Mouse (Mus musculus) spleen, adult 2 months (tissue): ENCODE data around the gene Dnajc17. TPM values are rescaled to one million over a fixed set of nuclear protein-coding genes. Genes with fewer than 3 reads are reported as not detected.

Experiments
- DNase-seq, 2 experiments: peaks; one replicate each; pipeline versions ENCODE4 v3.0.0 to v3.0.0-alpha.2; 2012 to 2021; ENCODE audit warnings: low spot score in 2 of 2, low read depth in 1 of 2
- H3K27ac ChIP-seq: fragments of 200-500 bp; 2 replicates; pipeline ENCODE4 v1.5.1; 2012; ENCODE audit warnings: low read length, inconsistent platforms; ENCODE audit not compliant: insufficient read depth
- H3K27me3 ChIP-seq: fragments of 200-500 bp; 2 replicates; pipeline ENCODE4 v1.6.1; 2012; ENCODE audit warnings: mild to moderate bottlenecking, moderate library complexity, low read length, inconsistent platforms; ENCODE audit not compliant: control insufficient read depth, insufficient read depth
- H3K36me3 ChIP-seq: fragments of 200-500 bp; 2 replicates; pipeline ENCODE4 v1.6.1; 2012; ENCODE audit warnings: mild to moderate bottlenecking, low read length, inconsistent platforms; ENCODE audit not compliant: control insufficient read depth, insufficient read depth
- H3K4me1 ChIP-seq: fragments of 200-500 bp; 2 replicates; pipeline ENCODE4 v1.6.1; 2011; ENCODE audit warnings: inconsistent platforms; ENCODE audit not compliant: control insufficient read depth, insufficient read depth, insufficient read length
- H3K4me3 ChIP-seq: fragments of 200-500 bp; 2 replicates; pipeline ENCODE4 v1.5.1; 2011; ENCODE audit warnings: mild to moderate bottlenecking, inconsistent platforms; ENCODE audit not compliant: insufficient read depth, insufficient read length; ENCODE audit errors: extremely low read depth
- CTCF ChIP-seq: fragments of 200-500 bp; IDR thresholded peaks from 2 replicates; pipeline ENCODE4 v1.5.1; 2011; ENCODE audit warnings: mild to moderate bottlenecking, inconsistent platforms; ENCODE audit not compliant: insufficient read depth, insufficient read length, insufficient replicate concordance; ENCODE audit errors: extremely low read depth
- POLR2A ChIP-seq: fragments of 200-500 bp; IDR thresholded peaks from 2 replicates; pipeline ENCODE4 v1.6.1; 2011; ENCODE audit warnings: low read depth, low read length, inconsistent platforms
- WGBS: fragments of 180-500 bp; shearing (Covaris S2); methylation state at CpG from one replicate; pipeline ENCODE4 v1.1.7; 2018; 5-methylcytosine and 5-hydroxymethylcytosine counted together
- polyA plus RNA-seq: library from polyadenylated mRNA; depleted of rRNA; stranded (reverse); fragments of >200 nt; gene quantifications from 2 replicates; pipeline ENCODE4 v1.2.3, GENCODE M21; 2012

Dnajc17 gene
- polyA plus RNA-seq, 1 experiment = 2.9 TPM

DNA sequence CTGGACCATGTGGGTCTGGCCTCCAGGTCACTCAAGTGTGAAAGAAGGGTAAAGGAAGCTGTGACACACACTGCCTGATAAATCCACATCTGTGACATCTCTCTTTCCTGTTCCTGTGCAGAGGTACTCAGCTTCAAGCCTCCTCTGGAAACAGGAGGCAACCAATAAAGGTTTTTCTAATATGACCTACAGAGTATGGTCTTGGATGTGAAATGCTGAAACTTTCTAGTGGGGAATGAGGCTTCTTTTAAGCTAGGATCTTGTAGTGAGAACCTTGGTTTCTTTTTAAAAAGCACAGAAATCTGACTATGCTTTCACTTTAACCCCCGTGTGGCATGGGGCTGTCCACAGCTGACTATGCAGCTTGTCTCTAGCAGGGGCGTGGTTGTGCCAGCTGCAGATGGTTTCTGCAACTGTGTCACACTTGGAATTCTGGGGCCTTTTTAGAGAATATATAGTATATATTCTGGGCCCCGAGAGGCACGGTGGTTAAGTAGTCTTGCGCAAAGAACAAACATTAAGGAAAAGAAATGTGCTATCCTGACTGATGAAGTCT, 31.1 kb downstream of the Dnajc17 start:
- peaks cover 3% of the 10 kb centered on the region; the same call in 1 of the 2 replicates for H3K4me1 ChIP-seq
- DNase-seq = no peak
- no peak overlapping the region for H3K27ac ChIP-seq
- peaks cover 8% of the 10 kb centered on the region; the same call in 1 of the 2 replicates for H3K36me3 ChIP-seq
- H3K27me3 ChIP-seq = no peaks in the 10 kb centered on the region
- TF ChIP-seq CTCF (no peak), POLR2A (no peak)
- no peak overlapping the region for H3K4me3 ChIP-seq
- 46% methylated on average over 5 of the region's 5 CpGs for WGBS

DNA sequence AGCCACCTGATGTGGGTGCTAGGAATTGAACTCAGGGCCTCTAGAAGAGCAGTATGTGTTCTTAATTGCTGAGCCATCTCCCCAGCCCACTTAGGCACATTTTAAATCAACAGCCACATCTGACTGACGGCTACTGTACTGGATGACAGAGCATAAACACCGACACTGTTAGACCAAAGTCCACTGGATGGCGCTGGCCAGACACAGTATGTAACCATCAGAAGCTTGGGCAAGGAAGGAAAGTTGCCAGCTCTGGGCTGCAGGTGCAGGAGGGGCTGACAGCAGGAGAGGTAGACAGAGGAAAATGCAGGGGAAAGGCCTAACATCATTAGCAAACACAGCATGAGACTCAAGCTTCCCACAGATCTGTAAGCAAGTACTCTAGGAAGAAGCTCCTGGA, 31.8 kb downstream of the Dnajc17 start:
- Histone ChIP-seq H3K27ac (no peak overlapping the region), H3K36me3 (peaks cover 8% of the 10 kb centered on the region; the same call in 1 of the 2 replicates), H3K4me1 (peaks cover 3% of the 10 kb centered on the region; the same call in 1 of the 2 replicates), H3K4me3 (no peak overlapping the region), H3K27me3 (no peaks in the 10 kb centered on the region)
- 80% methylated on average over 3 of the region's 3 CpGs for WGBS
- TF ChIP-seq CTCF = no peak
- no peak for TF ChIP-seq POLR2A
- no peak for DNase-seq

DNA sequence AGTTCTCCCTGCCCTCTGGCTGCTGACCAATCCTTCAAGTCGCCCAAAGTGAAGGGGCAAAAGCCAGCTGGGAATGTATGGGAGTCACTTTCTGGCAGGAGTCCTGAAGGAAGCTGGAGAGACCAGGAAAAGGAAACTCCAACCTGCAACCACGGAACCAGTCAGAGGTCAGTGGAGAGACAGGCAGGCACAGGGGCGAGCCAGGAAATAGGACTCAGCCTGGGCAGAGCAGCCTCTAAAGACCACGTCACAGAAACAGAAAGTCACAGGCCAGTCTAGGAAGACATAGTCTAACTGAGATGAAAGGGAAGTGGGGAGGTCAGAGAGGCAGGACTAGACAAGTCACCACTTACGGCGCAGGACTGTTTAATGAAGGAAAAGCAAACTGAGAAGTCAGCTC, 33.0 kb downstream of the Dnajc17 start:
- H3K27me3 ChIP-seq = no peaks in the 10 kb centered on the region
- no peak for DNase-seq
- no peak for TF ChIP-seq CTCF
- no peak for TF ChIP-seq POLR2A
- H3K36me3 ChIP-seq = peaks cover 7% of the 10 kb centered on the region; the same call in 1 of the 2 replicates
- peaks cover 3% of the 10 kb centered on the region; the same call in 1 of the 2 replicates for H3K4me1 ChIP-seq
- H3K4me3 ChIP-seq = no peak overlapping the region
- H3K27ac ChIP-seq = no peak overlapping the region
- 77% methylated on average over 6 of the region's 6 CpGs for WGBS

DNA sequence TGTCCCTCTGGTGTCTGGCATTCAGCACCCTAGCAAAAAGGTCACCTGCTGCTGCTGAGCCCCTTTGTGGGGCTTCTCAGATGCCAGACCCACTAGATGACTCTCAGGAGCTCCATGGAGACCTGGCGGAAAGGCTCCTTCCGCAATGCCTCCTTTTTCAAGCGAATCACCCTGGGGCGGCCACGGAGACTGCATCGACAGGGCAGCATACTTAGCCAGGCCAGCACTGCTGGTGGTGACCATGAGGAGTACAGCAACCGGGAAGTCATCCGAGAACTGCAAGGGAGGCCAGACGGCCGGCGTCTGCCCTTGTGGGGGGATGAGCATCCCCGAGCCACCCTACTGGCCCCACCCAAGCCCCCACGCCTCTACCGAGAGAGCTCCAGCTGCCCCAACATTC, 33.7 kb downstream of the Dnajc17 start:
- DNase-seq = no peak
- Histone ChIP-seq H3K36me3 (peaks cover 5% of the 10 kb centered on the region; the same call in 1 of the 2 replicates), H3K4me3 (no peak overlapping the region), H3K27ac (no peak overlapping the region), H3K4me1 (peaks cover 3% of the 10 kb centered on the region; the same call in 1 of the 2 replicates), H3K27me3 (no peaks in the 10 kb centered on the region)
- 93% methylated on average over 14 of the region's 14 CpGs for WGBS
- TF ChIP-seq POLR2A (no peak), CTCF (no peak)

DNA sequence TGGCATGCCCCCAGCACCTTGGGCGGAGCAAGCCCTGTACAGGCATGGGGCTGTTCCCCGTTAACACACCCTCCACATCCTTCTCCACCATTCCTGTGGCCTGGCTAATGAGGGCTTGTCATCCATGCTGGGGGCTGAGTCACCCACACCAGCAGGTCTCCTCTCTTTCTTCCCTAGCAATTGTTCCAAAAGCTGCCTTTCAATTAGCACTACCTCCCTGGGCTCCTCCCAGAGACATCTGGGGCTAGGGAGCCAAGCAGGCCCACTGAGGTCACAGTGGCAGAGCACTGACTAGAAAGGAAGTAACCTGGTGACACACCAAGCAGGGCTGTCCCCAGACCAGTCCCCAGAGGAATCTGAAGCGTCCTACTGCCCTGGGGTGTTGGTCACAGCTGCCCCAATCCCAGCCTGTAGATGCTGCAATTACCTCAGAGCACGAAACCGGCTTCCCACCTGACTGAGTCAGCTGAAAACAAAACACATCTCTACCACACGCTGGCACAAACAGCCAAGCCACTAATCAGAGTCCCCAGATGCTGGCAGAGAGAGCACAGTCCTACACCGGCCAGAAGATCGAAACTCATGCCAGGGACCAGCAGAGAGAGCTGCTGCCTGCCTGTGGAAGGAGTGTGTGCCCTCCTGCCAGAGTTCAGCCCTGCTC, 34.5 kb downstream of the Dnajc17 start, which contains the start of gene Gm14137:
Gene Gm14137, plus strand, starts transcription at position 519 of the 661 bp plus-strand sequence.
- H3K27me3 ChIP-seq = no peaks in the 10 kb centered on the region
- DNase-seq = peak; percentile 15 to 17
- H3K4me1 ChIP-seq = peaks cover 3% of the 10 kb centered on the region; the same call in 1 of the 2 replicates
- no peak within 1 kb of the TSS for H3K27ac ChIP-seq
- TF ChIP-seq CTCF = no peak
- TF ChIP-seq POLR2A = no peak
- WGBS = 56% methylated on average over 8 of the region's 8 CpGs
- H3K36me3 ChIP-seq = peaks cover under 1% of the 10 kb centered on the region; the same call in 1 of the 2 replicates
- H3K4me3 ChIP-seq = no peak within 1 kb of the TSS

DNA sequence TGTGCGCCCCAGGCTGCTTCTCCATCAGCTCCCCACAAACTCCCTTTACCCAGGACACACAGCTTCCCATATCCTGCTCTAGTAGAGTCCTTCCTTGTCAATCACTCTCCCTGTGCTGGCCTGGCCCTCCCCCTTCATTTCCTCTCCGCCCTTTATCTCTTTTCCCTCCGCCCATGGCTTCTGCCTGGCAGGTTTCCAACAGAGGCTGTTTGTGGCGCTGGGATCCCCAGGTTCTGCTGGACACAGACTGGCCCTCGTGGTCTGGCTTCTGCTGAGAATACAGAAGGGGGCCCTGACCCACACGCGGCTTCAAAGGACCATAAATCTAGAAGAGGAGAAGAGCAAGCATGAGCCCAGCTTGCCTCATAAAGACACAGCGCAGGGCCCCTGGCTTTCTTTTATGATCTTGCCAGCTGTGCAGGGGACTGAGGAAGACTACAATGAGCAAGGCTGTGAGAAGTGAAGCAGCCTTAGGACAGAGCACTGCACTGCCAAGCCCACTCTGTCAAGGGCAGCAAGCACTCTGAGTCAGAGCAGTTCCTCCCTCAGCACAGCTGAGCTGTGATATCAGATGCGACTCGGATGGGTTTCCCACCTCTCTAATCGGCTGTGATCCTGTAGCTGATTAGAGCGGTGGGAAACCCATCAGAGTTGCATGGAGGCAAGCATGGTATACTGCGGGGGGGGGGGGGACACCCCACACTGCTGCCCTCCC, 35.6 kb downstream of the Dnajc17 start:
- Histone ChIP-seq H3K36me3 (no peaks in the 10 kb centered on the region), H3K4me3 (no peak overlapping the region), H3K4me1 (peaks cover 3% of the 10 kb centered on the region; the same call in 1 of the 2 replicates), H3K27ac (no peak overlapping the region), H3K27me3 (no peaks in the 10 kb centered on the region)
- DNase-seq = no peak
- TF ChIP-seq CTCF (no peak), POLR2A (no peak)
- 56% methylated on average over 13 of the region's 13 CpGs for WGBS
